In genomic region chr19:32377701-32378325, GRCm38 (mm10) we compare ENCODE assay signal across 9 mouse cellular contexts. TPM values are rescaled to one million over a fixed set of nuclear protein-coding genes. Genes with fewer than 3 reads are reported as not detected.
A peak's percentile ranks its signal among the peaks of the same experiment; 100 is the strongest.
DNase-seq lines count a peak whose midpoint lies in the region; ATAC-seq lines count a peak whose summit lies in the region.
"Had no signal": no experiment of that assay in that cellular context is flagged by ENCODE, and none has a peak within 500 bp of the region (broad histone marks: within the 10 kb centered on the region; RNA-seq: fewer than 3 reads in every experiment).

No protein-coding gene starts in this region.

- H3K27me3 ChIP-seq in hindbrain, embryonic 15.5 days, result no peaks in the 10 kb centered on the region
- H3K27me3 ChIP-seq: Patski had no signal

- peak; percentile 93 for DNase-seq in heart, adult 11 months
- no peak for DNase-seq in heart, adult 8-10 months (ENCODE audit: low spot score)
- DNase-seq in 3134 (ENCODE audit: extremely low read depth, insufficient read length, low spot score) (peak; percentile 15), MN1 (ENCODE audit: low spot score) (peak; percentile 66)
- DNase-seq in right cerebral cortex, postnatal 25 days, result no peak
- DNase-seq in frontal cortex, adult 2 months (ENCODE audit: extremely low spot score in 1 of 2, low spot score in 1 of 2), result no peak
- DNase-seq in embryo, embryonic 10.5 days (ENCODE audit: low spot score), result no peak

- no peak overlapping the region for H3K9ac ChIP-seq in hindbrain, embryonic 15.5 days

- no peaks in the 10 kb centered on the region for H3K36me3 ChIP-seq in hindbrain, embryonic 15.5 days

- no peak overlapping the region for H3K4me2 ChIP-seq in hindbrain, embryonic 15.5 days

- no peak overlapping the region for H3K27ac ChIP-seq in hindbrain, embryonic 15.5 days (replicated peaks)

- peaks cover 14% of the 10 kb centered on the region for H3K4me1 ChIP-seq in hindbrain, embryonic 15.5 days (replicated peaks)

- 45% methylated on average over 7 of the region's 7 CpGs for WGBS in hindbrain, embryonic 15.5 days

- H3K9me3 ChIP-seq in hindbrain, embryonic 15.5 days, result no peaks in the 10 kb centered on the region

- no peak overlapping the region for H3K4me3 ChIP-seq in hindbrain, embryonic 15.5 days

- ATAC-seq in hindbrain, embryonic 15.5 days (ENCODE audit: low FRiP score, low read depth), result peak; percentile 55
- ATAC-seq: Patski had no signal

RNA-seq across cellular contexts. Expression of gene Sgms1, which starts 11.7 kb away (rescaled TPM):
- total RNA-seq in heart, adult 8-10 months (2022), result 10 to 100 TPM; 48.4 to 62.8 (median 50.8) TPM
- polyA plus RNA-seq in hindbrain, embryonic 15.5 days (2015; fragmentation: Nextera tagmentation; extraction: Ambion mirVana), result 21.7 and 22.7 TPM in 2 replicates
- 26.3 and 27.9 TPM in 2 replicates for polyA plus RNA-seq in frontal cortex, adult 2 months (2012; rRNA removed)

Comparison
In these comparisons a context has a peak if more than half of its experiments do, and no peak if none do; other contexts are left out.
1. DNase-seq: peak in heart, adult 11 months (single experiment), 3134 (single experiment) and MN1 (single experiment); none in heart, adult 8-10 months (single experiment), right cerebral cortex, postnatal 25 days (single experiment), frontal cortex, adult 2 months (0 of 2) and embryo, embryonic 10.5 days (single experiment).